Mouse (Mus musculus): Measurements from ENCODE around the gene Ldb2. TPM values are rescaled to one million over a fixed set of nuclear protein-coding genes. Genes with fewer than 3 reads are reported as not detected.

Gene Ldb2
- polyA plus RNA-seq (2015; fragmentation: Nextera tagmentation; extraction: Ambion mirVana): 16.0 and 21.5 TPM in 2 replicates

DNA sequence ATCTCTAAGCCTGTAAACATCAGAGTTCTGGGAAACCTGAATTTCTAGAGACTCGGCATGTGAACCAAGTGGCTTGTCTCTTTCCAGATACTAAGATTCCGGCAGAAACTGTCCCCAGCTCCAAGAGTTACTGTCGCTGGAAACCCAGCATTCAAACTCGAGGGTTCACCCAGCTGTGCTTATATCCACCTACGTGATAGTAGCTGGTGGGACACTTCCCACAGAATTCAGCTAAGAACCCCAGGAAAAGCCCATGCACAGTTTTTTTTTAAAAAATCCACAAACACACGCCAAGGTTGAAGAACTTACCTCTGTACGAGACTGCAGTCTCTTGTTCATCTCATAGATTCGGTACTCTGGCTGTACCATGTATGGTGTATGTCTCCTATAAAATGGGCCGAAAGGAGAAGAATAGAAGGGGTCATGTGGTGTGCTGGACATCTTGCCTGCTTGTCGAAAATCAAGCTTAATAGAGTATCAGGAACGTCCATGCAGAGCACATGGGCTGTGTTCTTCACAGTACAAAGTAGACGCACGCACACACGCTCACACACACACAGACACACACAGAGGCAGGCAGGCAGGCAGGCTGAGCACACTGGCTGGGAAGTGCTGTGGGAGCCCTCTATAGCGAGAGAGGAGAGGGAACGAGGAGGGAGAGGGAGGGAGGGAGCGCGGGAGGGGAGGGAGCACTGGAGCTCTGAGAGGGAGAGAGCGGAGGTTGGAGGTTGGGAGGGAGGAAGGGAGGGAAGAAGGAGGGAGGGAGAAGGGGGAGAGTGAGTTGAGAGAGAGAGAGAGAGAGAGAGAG, at the start of gene Ldb2:
Gene Ldb2, minus strand, starts transcription at position 628 of the 808 bp plus-strand sequence.
- peak within 1 kb of the TSS; percentile 58 for H3K4me2 ChIP-seq (ENCODE audit: low read depth, low read length)
- no peaks in the 10 kb centered on the region for H3K4me1 ChIP-seq (ENCODE audit: control insufficient read depth, insufficient read depth, low read length)
- no peaks in the 10 kb centered on the region for H3K9me3 ChIP-seq (replicated peaks; ENCODE audit: control insufficient read depth, low read length)
- no peaks in the 10 kb centered on the region for H3K27me3 ChIP-seq (ENCODE audit: control insufficient read depth, insufficient read depth, low read length)
- peak within 1 kb of the TSS; percentile 64 for H3K9ac ChIP-seq (ENCODE audit: low read length)
- H3K4me3 ChIP-seq (ENCODE audit: low read length): peak within 1 kb of the TSS; percentile 57
- ATAC-seq (replicated peaks; ENCODE audit: extremely low read depth, insufficient read depth, low FRiP score): peak; percentile 89
- no peak within 1 kb of the TSS; the same call in 1 of the 2 replicates for H3K27ac ChIP-seq (ENCODE audit: low read length)
- 2% methylated on average over 18 of the region's 19 CpGs for WGBS
- H3K36me3 ChIP-seq (ENCODE audit: control insufficient read depth, insufficient read depth): no peaks in the 10 kb centered on the region

DNA sequence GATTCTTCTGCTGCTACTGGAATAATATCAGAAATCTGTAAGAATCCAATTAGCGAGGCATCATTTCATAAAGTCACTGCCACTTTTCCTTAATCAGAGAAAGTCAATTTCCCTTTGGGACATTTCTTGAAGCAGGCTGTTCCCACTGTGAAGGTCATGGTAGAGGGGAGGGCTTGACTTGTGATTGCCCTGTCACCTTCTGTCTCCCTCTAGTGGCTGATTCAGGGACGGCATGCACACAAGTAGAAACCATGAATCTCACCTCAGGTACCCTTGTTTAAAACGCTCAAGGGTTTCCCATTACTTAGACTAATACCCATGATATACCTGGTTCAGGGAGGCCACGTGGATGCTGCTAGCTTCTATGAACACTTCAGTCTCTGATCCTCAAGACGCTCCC, 31.8 kb upstream of the Ldb2 start:
- H3K9me3 ChIP-seq (replicated peaks; ENCODE audit: control insufficient read depth, low read length): 0 out of 2 replicates have a peak, but pooled peaks cover 4% of the 10 kb centered on the region
- no peak overlapping the region for H3K4me2 ChIP-seq (ENCODE audit: low read depth, low read length)
- no peaks in the 10 kb centered on the region for H3K27me3 ChIP-seq (ENCODE audit: control insufficient read depth, insufficient read depth, low read length)
- no peak overlapping the region for H3K4me3 ChIP-seq (ENCODE audit: low read length)
- no peaks in the 10 kb centered on the region for H3K36me3 ChIP-seq (ENCODE audit: control insufficient read depth, insufficient read depth)
- no peak for ATAC-seq (replicated peaks; ENCODE audit: extremely low read depth, insufficient read depth, low FRiP score)
- no peaks in the 10 kb centered on the region for H3K4me1 ChIP-seq (ENCODE audit: control insufficient read depth, insufficient read depth, low read length)
- no peak overlapping the region for H3K27ac ChIP-seq (ENCODE audit: low read length)
- no peak overlapping the region for H3K9ac ChIP-seq (ENCODE audit: low read length)
- WGBS: 60% methylated on average over 5 of the region's 5 CpGs

DNA sequence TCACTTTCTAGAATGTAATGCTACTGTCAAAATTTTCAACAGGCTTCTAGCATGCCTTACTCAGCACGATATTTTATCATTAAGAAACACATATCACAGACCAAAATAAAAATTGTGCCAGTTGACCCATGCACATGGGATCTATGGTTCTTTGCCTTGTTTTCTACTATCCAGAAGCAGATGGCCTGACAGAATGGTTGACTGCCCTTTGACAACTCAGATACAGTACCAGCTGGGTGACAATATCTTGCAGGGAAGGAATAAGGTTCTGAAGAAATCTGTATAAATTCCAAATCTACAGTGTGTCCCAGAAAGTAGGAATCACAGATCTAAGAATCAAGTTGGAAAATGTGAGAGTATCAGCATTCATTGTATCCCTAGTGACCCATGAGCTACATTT, 16.0 kb upstream of the Ldb2 start:
- Histone ChIP-seq H3K4me1 (ENCODE audit: control insufficient read depth, insufficient read depth, low read length) (no peaks in the 10 kb centered on the region), H3K36me3 (ENCODE audit: control insufficient read depth, insufficient read depth) (no peaks in the 10 kb centered on the region), H3K9me3 (replicated peaks; ENCODE audit: control insufficient read depth, low read length) (no peaks in the 10 kb centered on the region), H3K4me3 (ENCODE audit: low read length) (no peak overlapping the region), H3K4me2 (ENCODE audit: low read depth, low read length) (no peak overlapping the region), H3K27me3 (ENCODE audit: control insufficient read depth, insufficient read depth, low read length) (no peaks in the 10 kb centered on the region), H3K9ac (ENCODE audit: low read length) (no peak overlapping the region), H3K27ac (ENCODE audit: low read length) (no peak overlapping the region)
- 60% methylated on average over 1 of the region's 1 CpGs for WGBS
- no peak for ATAC-seq (replicated peaks; ENCODE audit: extremely low read depth, insufficient read depth, low FRiP score)

DNA sequence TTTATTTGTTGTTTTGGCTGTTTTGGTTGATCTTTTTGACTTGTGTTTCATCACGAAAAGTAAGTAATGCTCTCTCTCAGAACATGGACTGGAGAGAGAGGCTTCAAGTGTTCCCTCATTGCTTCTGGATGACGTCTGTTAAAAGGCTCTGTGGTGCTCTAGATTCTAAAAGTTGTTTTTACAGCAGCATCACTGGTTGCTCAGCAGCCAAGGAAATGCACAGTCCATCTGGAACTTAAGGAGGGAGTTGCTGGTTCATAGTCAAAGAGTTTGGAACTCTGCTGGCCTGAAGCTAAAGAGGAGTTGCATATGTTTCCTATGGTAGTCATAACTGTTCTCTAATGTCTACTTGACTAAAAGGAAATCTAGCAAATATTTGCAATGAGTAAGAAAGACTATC, 6.5 kb upstream of the Ldb2 start:
- Histone ChIP-seq H3K4me1 (ENCODE audit: control insufficient read depth, insufficient read depth, low read length) (no peaks in the 10 kb centered on the region), H3K4me2 (ENCODE audit: low read depth, low read length) (no peak overlapping the region), H3K4me3 (ENCODE audit: low read length) (no peak overlapping the region), H3K27ac (ENCODE audit: low read length) (no peak overlapping the region), H3K36me3 (ENCODE audit: control insufficient read depth, insufficient read depth) (no peaks in the 10 kb centered on the region), H3K27me3 (ENCODE audit: control insufficient read depth, insufficient read depth, low read length) (no peaks in the 10 kb centered on the region), H3K9ac (ENCODE audit: low read length) (no peak overlapping the region), H3K9me3 (replicated peaks; ENCODE audit: control insufficient read depth, low read length) (no peaks in the 10 kb centered on the region)
- 65% methylated on average over 2 of the region's 2 CpGs for WGBS
- no peak for ATAC-seq (replicated peaks; ENCODE audit: extremely low read depth, insufficient read depth, low FRiP score)

DNA sequence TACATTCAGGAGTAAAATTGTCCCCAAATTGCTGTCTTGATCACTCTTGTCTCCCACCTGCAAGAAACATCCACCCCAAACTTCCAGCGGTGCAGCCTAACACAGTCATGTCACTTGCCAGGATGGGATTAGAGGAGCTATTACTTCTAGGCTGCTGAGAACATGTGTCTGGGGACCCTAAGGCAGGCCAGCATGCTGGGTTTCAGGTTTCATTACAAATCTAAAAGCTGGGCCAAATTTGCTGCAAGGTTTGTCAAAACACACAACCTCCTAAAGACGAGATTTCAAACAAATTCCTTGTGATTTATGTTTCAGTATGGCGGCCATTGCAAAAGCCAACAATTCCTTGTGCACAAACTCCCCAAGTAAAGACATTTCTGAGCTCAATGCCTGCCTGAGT, 1.6 kb upstream of the Ldb2 start:
- no peak for ATAC-seq (replicated peaks; ENCODE audit: extremely low read depth, insufficient read depth, low FRiP score)

DNA sequence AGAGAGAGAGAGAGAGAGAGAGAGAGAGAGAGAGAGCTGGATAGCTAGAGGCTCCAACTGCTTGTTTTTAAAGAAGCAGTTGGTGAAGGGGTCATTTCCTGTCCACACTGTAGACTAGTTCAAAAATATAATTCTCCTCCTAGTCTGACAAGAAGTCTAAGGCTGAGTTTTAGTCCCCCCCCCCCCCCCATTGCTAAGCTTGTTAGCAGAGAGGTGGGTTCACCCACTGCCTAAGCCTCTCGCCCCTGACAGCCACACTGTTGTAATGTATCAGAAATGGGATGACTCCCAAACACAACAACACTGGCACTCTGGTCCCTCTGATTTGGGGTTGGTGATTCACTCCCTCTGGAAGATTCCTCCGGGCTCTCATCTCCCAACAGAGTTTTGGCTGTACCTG, 381 bp upstream of the Ldb2 start:
- no peak for ATAC-seq (replicated peaks; ENCODE audit: extremely low read depth, insufficient read depth, low FRiP score)
- H3K9me3 ChIP-seq (replicated peaks; ENCODE audit: control insufficient read depth, low read length): no peaks in the 10 kb centered on the region
- no peaks in the 10 kb centered on the region for H3K27me3 ChIP-seq (ENCODE audit: control insufficient read depth, insufficient read depth, low read length)
- WGBS: 34% methylated on average over 2 of the region's 2 CpGs
- no peak overlapping the region for H3K27ac ChIP-seq (ENCODE audit: low read length)
- H3K36me3 ChIP-seq (ENCODE audit: control insufficient read depth, insufficient read depth): no peaks in the 10 kb centered on the region
- H3K4me3 ChIP-seq (ENCODE audit: low read length): peak overlapping the region; percentile 57
- H3K4me2 ChIP-seq (ENCODE audit: low read depth, low read length): peak overlapping the region; percentile 58
- H3K4me1 ChIP-seq (ENCODE audit: control insufficient read depth, insufficient read depth, low read length): no peaks in the 10 kb centered on the region
- no peak overlapping the region for H3K9ac ChIP-seq (ENCODE audit: low read length)

More for the DNA sequence above, 1.6 kb upstream of the Ldb2 start:
- Histone ChIP-seq H3K36me3 (ENCODE audit: control insufficient read depth, insufficient read depth) (no peaks in the 10 kb centered on the region), H3K27ac (ENCODE audit: low read length) (no peak overlapping the region), H3K4me1 (ENCODE audit: control insufficient read depth, insufficient read depth, low read length) (no peaks in the 10 kb centered on the region), H3K4me3 (ENCODE audit: low read length) (no peak overlapping the region), H3K9me3 (replicated peaks; ENCODE audit: control insufficient read depth, low read length) (no peaks in the 10 kb centered on the region), H3K4me2 (ENCODE audit: low read depth, low read length) (no peak overlapping the region), H3K9ac (ENCODE audit: low read length) (no peak overlapping the region), H3K27me3 (ENCODE audit: control insufficient read depth, insufficient read depth, low read length) (no peaks in the 10 kb centered on the region)
- 35% methylated on average over 3 of the region's 3 CpGs for WGBS

DNA sequence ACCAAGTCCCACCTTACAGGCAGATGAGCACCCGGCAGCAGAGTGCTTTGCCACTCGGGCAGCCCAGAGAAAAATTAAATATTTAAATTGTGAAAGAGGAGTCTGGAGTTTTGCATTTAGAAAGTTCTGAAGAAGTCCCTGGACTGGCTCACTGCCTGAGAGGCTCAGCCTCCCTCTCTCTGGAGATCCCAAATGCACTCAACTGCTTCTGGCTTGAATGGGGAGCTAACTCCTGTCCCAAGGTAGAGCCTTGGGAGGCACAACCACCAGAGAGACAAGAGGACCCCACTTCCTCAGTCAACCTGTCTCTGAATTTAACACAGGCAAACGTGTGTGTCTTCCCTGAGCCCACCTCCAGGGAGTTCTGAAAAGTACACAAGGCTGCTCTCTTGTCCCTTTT, 987 bp downstream of the Ldb2 start:
- H3K9me3 ChIP-seq (replicated peaks; ENCODE audit: control insufficient read depth, low read length): no peaks in the 10 kb centered on the region
- H3K4me3 ChIP-seq (ENCODE audit: low read length): peak overlapping the region; percentile 57
- WGBS: 5% methylated on average over 3 of the region's 3 CpGs
- no peak overlapping the region for H3K27ac ChIP-seq (ENCODE audit: low read length)
- H3K4me1 ChIP-seq (ENCODE audit: control insufficient read depth, insufficient read depth, low read length): no peaks in the 10 kb centered on the region
- no peaks in the 10 kb centered on the region for H3K27me3 ChIP-seq (ENCODE audit: control insufficient read depth, insufficient read depth, low read length)
- no peaks in the 10 kb centered on the region for H3K36me3 ChIP-seq (ENCODE audit: control insufficient read depth, insufficient read depth)
- no peak for ATAC-seq (replicated peaks; ENCODE audit: extremely low read depth, insufficient read depth, low FRiP score)
- H3K9ac ChIP-seq (ENCODE audit: low read length): peak overlapping the region; percentile 64
- peak overlapping the region; percentile 58 for H3K4me2 ChIP-seq (ENCODE audit: low read depth, low read length)

DNA sequence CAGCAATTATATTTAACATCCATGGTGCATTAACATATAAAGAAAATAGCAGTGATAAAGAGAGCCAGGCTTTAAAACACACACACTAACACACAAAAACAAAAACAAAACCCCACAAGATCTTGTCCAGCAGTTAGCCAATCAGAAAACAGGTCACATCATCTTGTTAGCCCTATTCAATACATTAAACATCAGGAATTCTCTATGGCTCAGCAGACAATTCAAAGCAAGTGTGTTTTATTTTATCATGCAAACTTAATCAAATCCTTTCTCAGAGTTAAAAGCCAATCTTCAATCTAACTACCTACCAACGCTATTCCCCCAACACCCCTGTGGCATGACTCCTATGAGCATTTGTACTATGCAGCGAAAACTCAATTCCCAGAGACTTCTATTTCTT, 1.4 kb downstream of the Ldb2 start:
- Histone ChIP-seq H3K4me2 (ENCODE audit: low read depth, low read length) (peak overlapping the region; percentile 58), H3K9me3 (replicated peaks; ENCODE audit: control insufficient read depth, low read length) (no peaks in the 10 kb centered on the region), H3K36me3 (ENCODE audit: control insufficient read depth, insufficient read depth) (no peaks in the 10 kb centered on the region), H3K4me1 (ENCODE audit: control insufficient read depth, insufficient read depth, low read length) (no peaks in the 10 kb centered on the region), H3K27me3 (ENCODE audit: control insufficient read depth, insufficient read depth, low read length) (no peaks in the 10 kb centered on the region), H3K27ac (ENCODE audit: low read length) (no peak overlapping the region), H3K4me3 (ENCODE audit: low read length) (peak overlapping the region; percentile 57), H3K9ac (ENCODE audit: low read length) (peak overlapping the region; percentile 64)
- ATAC-seq (replicated peaks; ENCODE audit: extremely low read depth, insufficient read depth, low FRiP score): no peak
- WGBS: 29% methylated on average over 2 of the region's 2 CpGs

DNA sequence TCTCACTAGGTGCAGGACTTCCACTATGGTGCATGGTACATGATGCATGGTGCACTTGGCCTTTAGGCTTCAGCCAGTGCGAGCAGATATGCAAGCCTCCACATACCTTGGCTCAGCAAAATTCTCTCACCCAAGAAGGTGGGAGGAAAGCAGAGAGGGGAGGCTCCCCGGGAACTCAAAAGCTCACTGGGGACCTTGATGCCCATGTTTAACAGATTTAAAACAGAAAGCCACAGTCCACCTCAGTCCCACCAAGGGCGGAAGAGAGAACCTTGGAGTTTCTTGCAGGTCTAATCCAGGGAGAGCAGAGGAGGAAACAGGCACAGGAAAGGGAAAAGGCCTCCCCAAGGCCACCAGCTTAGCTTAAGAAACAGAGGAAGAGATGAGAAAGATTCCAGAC, 14.9 kb downstream of the Ldb2 start:
- no peaks in the 10 kb centered on the region for H3K9me3 ChIP-seq (replicated peaks; ENCODE audit: control insufficient read depth, low read length)
- no peak overlapping the region for H3K9ac ChIP-seq (ENCODE audit: low read length)
- WGBS: 56% methylated on average over 3 of the region's 3 CpGs
- H3K4me3 ChIP-seq (ENCODE audit: low read length): no peak overlapping the region
- H3K4me1 ChIP-seq (ENCODE audit: control insufficient read depth, insufficient read depth, low read length): 0 out of 2 replicates have a peak, but pooled peaks cover 2% of the 10 kb centered on the region
- H3K27me3 ChIP-seq (ENCODE audit: control insufficient read depth, insufficient read depth, low read length): no peaks in the 10 kb centered on the region
- no peak for ATAC-seq (replicated peaks; ENCODE audit: extremely low read depth, insufficient read depth, low FRiP score)
- H3K27ac ChIP-seq (ENCODE audit: low read length): no peak overlapping the region; the same call in none of the 2 replicates
- no peak overlapping the region for H3K4me2 ChIP-seq (ENCODE audit: low read depth, low read length)
- H3K36me3 ChIP-seq (ENCODE audit: control insufficient read depth, insufficient read depth): no peaks in the 10 kb centered on the region
